Mouse (Mus musculus): ENCODE results near the gene Akr1b7. TPM values are rescaled to one million over a fixed set of nuclear protein-coding genes. Genes with fewer than 3 reads are reported as not detected.
"Not testable (repeated sequence)": the region's sequence is repeated elsewhere in the genome, so short reads cannot be mapped to it uniquely, and the experiment has no call there.

Gene Akr1b7
- polyA plus RNA-seq, 1 experiment from 2014 or later: 37.4 TPM

DNA sequence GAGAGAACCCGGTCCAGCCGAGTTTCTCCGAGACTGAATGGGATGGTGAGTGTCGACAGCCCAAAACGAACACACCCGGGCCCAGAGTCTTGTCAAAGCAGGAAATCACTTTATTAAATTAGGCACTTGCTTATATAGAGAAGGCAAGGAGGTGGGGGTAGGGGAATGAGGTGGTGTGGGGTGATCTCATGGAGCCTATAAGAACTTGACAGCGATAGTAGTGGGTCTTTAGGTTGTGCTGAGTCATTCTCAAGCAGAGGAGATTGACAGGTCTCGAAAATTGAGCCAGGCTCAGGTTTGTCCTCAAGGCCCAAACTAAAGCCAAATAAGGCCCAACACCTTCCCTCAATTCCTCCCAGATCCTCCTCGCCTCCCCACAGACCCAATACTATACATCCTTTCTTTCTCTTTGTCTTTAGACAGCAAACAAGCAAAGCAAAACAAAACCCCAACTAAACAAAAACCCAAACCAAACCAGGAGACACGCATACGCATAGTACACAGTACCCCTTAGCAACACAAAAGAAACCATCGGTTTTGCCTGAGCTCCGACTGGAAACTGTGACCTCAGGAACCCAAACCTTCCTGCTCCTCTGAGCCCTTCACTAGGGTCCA lies 12.4 kb upstream of the Akr1b7 start:
- WGBS: 86% methylated on average over 13 of the region's 13 CpGs
- H3K9me3 ChIP-seq (replicated peaks; ENCODE audit: low read length): no peaks in the 10 kb centered on the region
- no peak for TF ChIP-seq CTCF (IDR thresholded peaks at IDR 0.05; ENCODE audit: low read depth)

GRCm38 (mm10) chr6:34400696-34401095 lies 11.4 kb upstream of the Akr1b7 start:
- 84% methylated on average over 2 of the region's 2 CpGs for WGBS
- H3K27me3 ChIP-seq (ENCODE audit: insufficient read depth, low read length): no peaks in the 10 kb centered on the region
- H3K4me2 ChIP-seq (ENCODE audit: low read length): no peak overlapping the region
- no peak for TF ChIP-seq CTCF (IDR thresholded peaks at IDR 0.05; ENCODE audit: low read depth)
- peaks cover 2% of the 10 kb centered on the region; the same call in 1 of the 2 replicates for H3K36me3 ChIP-seq (ENCODE audit: insufficient read depth, low read length)
- DNase-seq (ENCODE audit: low spot score) (no peak), ATAC-seq (replicated peaks; ENCODE audit: low FRiP score, low read depth) (no peak)
- H3K27ac ChIP-seq: no peak overlapping the region
- H3K4me1 ChIP-seq (replicated peaks; ENCODE audit: insufficient read depth, low read length): no peaks in the 10 kb centered on the region
- no peak overlapping the region for H3K9ac ChIP-seq (ENCODE audit: low read depth, low read length)
- no peaks in the 10 kb centered on the region for H3K9me3 ChIP-seq (replicated peaks; ENCODE audit: low read length)
- H3K4me3 ChIP-seq (replicated peaks; ENCODE audit: low read depth, low read length): no peak overlapping the region

More for the DNA sequence above, 12.4 kb upstream of the Akr1b7 start:
- no peak overlapping the region for H3K4me2 ChIP-seq (ENCODE audit: low read length)
- peaks cover 2% of the 10 kb centered on the region; the same call in 1 of the 2 replicates for H3K36me3 ChIP-seq (ENCODE audit: insufficient read depth, low read length)
- H3K27ac ChIP-seq: no peak overlapping the region
- H3K27me3 ChIP-seq (ENCODE audit: insufficient read depth, low read length): no peaks in the 10 kb centered on the region
- DNase-seq (ENCODE audit: low spot score): no peak
- H3K4me1 ChIP-seq (replicated peaks; ENCODE audit: insufficient read depth, low read length): no peaks in the 10 kb centered on the region
- H3K9ac ChIP-seq (ENCODE audit: low read depth, low read length): no peak overlapping the region
- no peak for ATAC-seq (replicated peaks; ENCODE audit: low FRiP score, low read depth)
- H3K4me3 ChIP-seq (replicated peaks; ENCODE audit: low read depth, low read length): no peak overlapping the region

GRCm38 (mm10) chr6:34406746-34407145 lies 5.4 kb upstream of the Akr1b7 start:
- DNase-seq (ENCODE audit: low spot score): no peak
- no peak for ATAC-seq (replicated peaks; ENCODE audit: low FRiP score, low read depth)
- no peaks in the 10 kb centered on the region for H3K36me3 ChIP-seq (ENCODE audit: insufficient read depth, low read length)
- no peak overlapping the region for H3K9ac ChIP-seq (ENCODE audit: low read depth, low read length)
- no peak overlapping the region for H3K4me3 ChIP-seq (replicated peaks; ENCODE audit: low read depth, low read length)
- TF ChIP-seq CTCF (IDR thresholded peaks at IDR 0.05; ENCODE audit: low read depth): no peak
- 94% methylated on average over 4 of the region's 4 CpGs for WGBS
- H3K4me2 ChIP-seq (ENCODE audit: low read length): no peak overlapping the region
- no peaks in the 10 kb centered on the region for H3K27me3 ChIP-seq (ENCODE audit: insufficient read depth, low read length)
- no peak overlapping the region for H3K27ac ChIP-seq
- no peaks in the 10 kb centered on the region for H3K4me1 ChIP-seq (replicated peaks; ENCODE audit: insufficient read depth, low read length)
- no peaks in the 10 kb centered on the region for H3K9me3 ChIP-seq (replicated peaks; ENCODE audit: low read length)

DNA sequence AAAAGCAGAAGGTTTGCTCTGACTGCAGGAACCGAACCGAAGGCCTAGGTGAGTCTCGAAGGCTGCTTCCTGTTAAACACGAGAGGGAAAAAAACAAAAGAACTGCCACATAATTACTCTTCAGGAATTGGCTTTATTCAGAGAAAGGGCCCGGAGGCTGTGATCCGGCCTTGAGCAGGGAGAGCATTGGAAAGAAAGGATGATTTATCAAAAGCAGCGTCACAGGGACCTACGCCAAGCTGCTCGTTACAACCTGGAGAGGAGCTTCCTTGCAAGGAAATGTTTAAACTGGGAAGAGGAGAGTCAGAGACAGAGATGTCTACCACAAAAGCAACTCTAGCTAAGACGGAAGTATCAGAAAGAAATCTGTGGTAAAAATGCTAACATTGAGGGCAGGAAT lies 4.7 kb upstream of the Akr1b7 start:
- Histone ChIP-seq H3K9me3 (replicated peaks; ENCODE audit: low read length) (no peaks in the 10 kb centered on the region), H3K4me2 (ENCODE audit: low read length) (no peak overlapping the region), H3K27me3 (ENCODE audit: insufficient read depth, low read length) (no peaks in the 10 kb centered on the region), H3K4me1 (replicated peaks; ENCODE audit: insufficient read depth, low read length) (no peaks in the 10 kb centered on the region; the same call in 1 of the 2 replicates), H3K27ac (no peak overlapping the region), H3K36me3 (ENCODE audit: insufficient read depth, low read length) (no peaks in the 10 kb centered on the region), H3K9ac (ENCODE audit: low read depth, low read length) (no peak overlapping the region), H3K4me3 (replicated peaks; ENCODE audit: low read depth, low read length) (no peak overlapping the region)
- DNase-seq (ENCODE audit: low spot score): no peak
- 67% methylated on average over 10 of the region's 10 CpGs for WGBS
- no peak for ATAC-seq (replicated peaks; ENCODE audit: low FRiP score, low read depth)
- TF ChIP-seq CTCF (IDR thresholded peaks at IDR 0.05; ENCODE audit: low read depth): no peak

DNA sequence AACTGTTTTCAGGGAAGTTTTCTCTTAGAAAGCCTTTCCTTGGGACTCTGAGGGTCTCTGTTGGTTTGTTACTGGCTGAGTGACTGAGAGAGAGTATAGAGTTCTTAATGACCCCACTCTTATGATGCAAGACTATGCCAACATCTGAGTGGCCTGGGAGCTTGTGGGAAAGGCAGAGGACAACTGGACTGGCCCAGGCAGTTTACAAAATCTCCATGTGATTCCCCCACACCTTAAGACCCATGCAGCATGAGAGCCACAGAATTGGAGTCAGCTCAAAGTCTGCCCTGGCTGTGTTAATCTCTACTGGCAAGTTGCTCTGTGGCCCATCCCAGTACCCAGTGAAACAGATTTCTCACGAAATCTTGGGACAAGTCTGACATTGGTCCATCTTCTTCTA lies 554 bp downstream of the Akr1b7 start:
- H3K4me3 ChIP-seq (replicated peaks; ENCODE audit: low read depth, low read length): no peak overlapping the region
- H3K27ac ChIP-seq: no peak overlapping the region
- ATAC-seq (replicated peaks; ENCODE audit: low FRiP score, low read depth) (no peak), DNase-seq (ENCODE audit: low spot score) (no peak)
- H3K36me3 ChIP-seq (ENCODE audit: insufficient read depth, low read length): no peaks in the 10 kb centered on the region
- TF ChIP-seq CTCF (IDR thresholded peaks at IDR 0.05; ENCODE audit: low read depth): no peak
- H3K9ac ChIP-seq (ENCODE audit: low read depth, low read length): no peak overlapping the region
- H3K4me1 ChIP-seq (replicated peaks; ENCODE audit: insufficient read depth, low read length): no peaks in the 10 kb centered on the region; the same call in 1 of the 2 replicates
- H3K27me3 ChIP-seq (ENCODE audit: insufficient read depth, low read length): no peaks in the 10 kb centered on the region
- H3K4me2 ChIP-seq (ENCODE audit: low read length): no peak overlapping the region
- H3K9me3 ChIP-seq (replicated peaks; ENCODE audit: low read length): no peaks in the 10 kb centered on the region
- WGBS: 80% methylated on average over 1 of the region's 1 CpGs

DNA sequence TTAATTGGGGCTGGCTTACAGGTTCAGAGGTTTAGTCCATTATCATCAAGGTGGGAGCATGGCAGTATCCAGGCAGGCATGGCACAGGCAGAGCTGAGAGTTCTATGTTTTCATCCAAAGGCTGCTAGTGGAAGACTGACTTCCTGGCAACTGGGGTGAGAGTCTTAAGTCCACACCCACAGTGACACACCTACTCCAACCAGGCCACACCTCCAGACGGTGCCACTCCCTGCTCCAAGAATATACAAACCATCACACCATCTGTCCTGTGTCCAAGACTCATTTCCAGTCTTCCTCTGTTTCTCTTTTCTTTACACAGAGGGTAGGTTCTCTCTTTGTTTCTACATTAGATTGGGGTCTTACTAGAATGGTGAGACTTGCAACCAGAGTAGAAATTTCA lies 1.3 kb downstream of the Akr1b7 start:
- not testable (repeated sequence) for H3K36me3 ChIP-seq (ENCODE audit: insufficient read depth, low read length); H3K9me3 ChIP-seq (replicated peaks; ENCODE audit: low read length); H3K27ac ChIP-seq; H3K4me1 ChIP-seq (replicated peaks; ENCODE audit: insufficient read depth, low read length); H3K27me3 ChIP-seq (ENCODE audit: insufficient read depth, low read length); H3K9ac ChIP-seq (ENCODE audit: low read depth, low read length); ATAC-seq (replicated peaks; ENCODE audit: low FRiP score, low read depth); H3K4me3 ChIP-seq (replicated peaks; ENCODE audit: low read depth, low read length); H3K4me2 ChIP-seq (ENCODE audit: low read length); DNase-seq (ENCODE audit: low spot score)
- WGBS: 47% methylated on average over 1 of the region's 1 CpGs

DNA sequence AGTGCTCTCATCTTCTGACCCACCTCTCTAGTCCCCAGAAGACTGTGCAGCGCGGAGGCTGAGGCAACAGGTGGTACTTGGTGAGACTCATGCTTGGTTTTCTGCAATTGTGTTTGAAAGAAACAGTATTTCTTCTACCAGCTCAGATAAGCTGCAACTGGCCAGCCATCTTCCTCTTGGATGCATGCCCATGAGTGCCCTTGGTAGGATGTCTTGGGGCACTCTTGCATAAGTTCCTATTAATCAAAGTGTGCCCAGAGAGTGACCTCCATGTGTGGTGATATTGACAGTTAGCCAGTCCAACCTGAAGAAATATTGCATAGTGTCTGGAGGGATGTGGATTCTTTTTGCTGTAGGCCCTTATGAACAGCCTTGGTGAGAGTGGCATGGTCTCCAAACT lies 4.4 kb downstream of the Akr1b7 start:
- 96% methylated on average over 2 of the region's 2 CpGs for WGBS

More for the DNA sequence above, 4.4 kb downstream of the Akr1b7 start:
- H3K9ac ChIP-seq (ENCODE audit: low read depth, low read length): no peak overlapping the region
- H3K4me1 ChIP-seq (replicated peaks; ENCODE audit: insufficient read depth, low read length): no peaks in the 10 kb centered on the region; the same call in 1 of the 2 replicates
- H3K4me2 ChIP-seq (ENCODE audit: low read length): no peak overlapping the region
- no peak overlapping the region for H3K4me3 ChIP-seq (replicated peaks; ENCODE audit: low read depth, low read length)
- no peak for TF ChIP-seq CTCF (IDR thresholded peaks at IDR 0.05; ENCODE audit: low read depth)
- no peak overlapping the region for H3K27ac ChIP-seq
- no peak for DNase-seq (ENCODE audit: low spot score)
- no peaks in the 10 kb centered on the region for H3K9me3 ChIP-seq (replicated peaks; ENCODE audit: low read length)
- H3K36me3 ChIP-seq (ENCODE audit: insufficient read depth, low read length): no peaks in the 10 kb centered on the region
- no peaks in the 10 kb centered on the region for H3K27me3 ChIP-seq (ENCODE audit: insufficient read depth, low read length)
- no peak for ATAC-seq (replicated peaks; ENCODE audit: low FRiP score, low read depth)
